Mouse (Mus musculus) NIH3T3 (cell line): ENCODE measurements around the gene Kiz.

Source experiments
- DNase-seq: peaks from one replicate; pipeline ENCODE4 v3.0.0-alpha.2; 2012; ENCODE audit warnings: low read depth

Gene Kiz

DNA sequence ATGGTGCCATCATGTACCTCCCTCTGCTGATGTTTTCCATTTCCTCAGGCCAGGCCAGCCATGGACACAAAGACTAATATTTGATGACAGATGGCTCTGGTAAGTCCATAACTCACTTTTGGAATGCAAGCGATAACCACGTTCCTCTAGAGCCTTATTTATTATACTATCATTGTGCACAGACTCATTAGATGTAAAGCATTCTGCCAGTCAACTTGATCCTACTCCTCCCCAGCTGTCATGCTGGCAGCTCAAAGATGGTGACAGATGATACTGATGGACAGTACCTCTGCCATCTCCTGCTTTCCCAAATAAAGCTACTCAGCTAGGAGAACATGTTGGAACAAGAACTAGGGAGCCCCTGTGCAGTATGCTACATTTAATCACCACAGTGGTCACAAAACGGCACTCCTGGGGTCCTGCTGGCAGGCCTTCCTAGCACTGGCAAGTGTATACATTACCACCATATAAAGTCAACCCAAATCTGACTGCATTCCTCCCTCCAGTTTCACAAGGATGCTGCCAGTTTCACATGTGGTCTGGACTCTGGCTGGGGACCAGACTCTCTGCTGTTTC, 119.9 kb downstream of the Kiz start:
- DNase-seq, result peak; percentile 30

DNA sequence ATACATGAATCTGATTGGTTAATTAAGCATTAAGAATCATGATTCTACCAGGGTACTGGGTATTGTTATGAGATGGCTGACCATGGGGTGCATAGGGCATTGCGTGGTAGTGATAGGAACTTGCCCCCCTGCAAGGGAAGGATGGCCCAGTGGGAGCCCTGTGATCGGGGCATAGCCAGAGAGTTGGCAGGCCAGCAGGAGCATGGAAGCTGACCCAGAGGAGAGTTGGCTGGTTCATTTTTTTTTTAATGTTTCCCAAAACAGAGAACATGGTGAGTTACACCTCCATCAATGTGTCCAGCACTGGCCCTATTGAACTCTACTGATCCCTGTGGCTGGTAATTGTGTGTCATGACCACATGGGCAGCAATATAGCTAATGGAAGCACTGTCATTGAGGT, 127.1 kb downstream of the Kiz start:
- DNase-seq, result peak; percentile 52

DNA sequence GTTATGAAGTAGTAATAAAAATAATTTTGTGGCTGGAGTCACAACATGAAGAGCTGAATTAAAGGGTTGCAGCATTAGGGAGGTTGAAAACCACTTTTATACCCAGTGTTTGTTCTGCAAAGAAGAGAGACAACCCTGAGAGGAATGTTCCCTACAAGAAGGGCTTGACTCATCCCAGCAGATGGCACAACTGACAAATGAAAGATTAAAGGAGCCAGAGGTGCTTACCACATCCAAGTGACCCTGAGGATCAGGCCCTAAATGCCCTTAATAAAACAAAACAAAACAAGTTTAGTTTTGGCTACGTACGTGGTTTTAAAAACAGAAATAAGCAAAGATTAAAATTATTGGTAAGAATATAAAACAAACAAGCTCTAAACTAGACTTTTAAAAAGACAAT, 129.2 kb downstream of the Kiz start:
- DNase-seq, result no peak

DNA sequence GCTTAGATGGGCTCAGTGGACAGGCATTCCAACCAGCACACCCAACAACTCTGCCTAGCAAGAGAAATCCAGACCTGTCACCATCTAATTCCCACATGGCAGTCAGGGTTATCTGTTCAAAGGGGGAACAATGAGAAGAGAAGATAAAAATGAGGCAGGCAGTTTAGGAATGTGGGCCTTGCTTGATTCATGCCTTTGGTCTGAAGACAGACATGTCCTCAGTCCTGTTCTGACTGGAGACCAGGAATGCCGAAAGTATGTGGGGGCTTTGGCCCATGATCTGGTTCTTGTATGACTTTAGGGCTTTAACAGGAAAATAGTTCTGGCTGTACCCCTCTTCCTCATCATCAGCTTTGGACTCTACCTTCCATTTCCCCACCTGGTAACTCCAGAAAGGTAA, 130.1 kb downstream of the Kiz start:
- DNase-seq, result no peak

DNA sequence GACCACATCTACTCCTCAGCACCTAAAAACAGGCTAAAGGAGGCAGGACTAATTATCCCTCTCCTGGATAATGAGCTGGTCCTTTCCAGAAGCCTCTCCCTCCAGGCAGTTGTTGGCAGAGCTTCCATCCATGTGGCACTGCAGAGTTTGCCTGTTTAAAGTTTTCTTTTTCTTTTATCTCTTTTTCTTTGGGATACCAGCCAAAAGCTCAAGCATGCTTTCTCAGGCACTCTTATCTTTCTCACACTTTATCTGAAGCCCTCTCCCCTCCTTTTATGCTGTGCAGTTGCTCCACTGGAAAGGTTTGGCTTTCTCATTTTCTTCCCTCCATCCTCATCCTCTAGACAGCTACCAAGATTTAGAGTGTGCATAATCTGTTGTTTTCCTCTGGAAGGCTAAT, 130.8 kb downstream of the Kiz start:
- DNase-seq, result no peak

DNA sequence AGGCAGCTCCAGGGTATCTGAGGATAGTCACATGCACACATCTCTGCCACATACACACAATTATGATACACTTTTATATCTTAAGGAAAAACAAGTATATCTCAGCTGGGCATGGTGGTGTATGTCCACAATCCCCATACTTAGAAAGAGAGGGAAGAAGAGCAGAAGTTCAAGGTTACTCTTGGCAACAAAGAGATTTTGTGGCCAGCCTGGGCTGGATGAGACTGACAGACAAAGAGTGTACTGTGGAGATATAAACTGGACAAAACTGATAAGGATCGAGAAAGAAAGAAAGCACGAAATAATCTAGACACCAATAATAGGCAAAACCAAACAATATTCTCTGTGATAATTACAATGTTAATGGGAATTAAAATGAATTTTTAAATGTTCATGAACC, 151.6 kb downstream of the Kiz start:
- no peak for DNase-seq

DNA sequence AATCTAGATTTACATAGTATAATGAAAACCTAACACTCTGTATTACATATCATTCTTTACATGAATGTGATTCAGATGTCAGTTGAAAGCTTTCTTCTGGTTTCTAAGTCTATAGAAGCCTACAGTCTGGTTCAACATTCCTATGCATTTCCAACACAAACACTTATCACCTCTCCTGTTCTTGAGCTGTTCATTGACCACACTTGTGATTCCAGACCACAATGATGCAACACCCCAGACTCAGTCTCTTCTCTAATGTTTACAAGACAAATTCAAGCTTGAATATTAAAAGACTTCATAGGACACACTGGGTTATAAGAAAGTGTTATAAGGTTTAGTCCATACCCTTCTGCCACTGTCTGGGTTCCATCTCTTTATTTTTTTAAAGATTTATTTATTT, 153.4 kb downstream of the Kiz start:
- no peak for DNase-seq

DNA sequence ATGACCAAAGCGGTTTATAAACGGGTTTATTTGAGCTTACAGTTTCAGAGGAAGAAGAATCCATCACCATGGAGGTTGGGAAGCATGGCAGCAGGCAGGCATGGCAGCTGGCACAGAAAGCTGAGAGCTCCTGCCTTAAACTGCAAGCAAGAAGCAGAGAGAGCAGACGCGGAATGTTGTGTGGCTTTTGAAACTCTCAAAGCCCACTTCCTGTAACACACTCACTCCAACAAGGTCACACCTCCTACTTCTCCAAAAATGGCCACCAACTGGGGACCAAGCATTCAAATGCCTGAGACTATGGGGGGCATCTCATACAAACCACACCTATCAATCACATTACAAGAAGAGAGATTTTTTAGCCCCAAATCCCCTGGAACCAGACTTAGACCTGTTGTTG, 154.5 kb downstream of the Kiz start:
- DNase-seq, result no peak

DNA sequence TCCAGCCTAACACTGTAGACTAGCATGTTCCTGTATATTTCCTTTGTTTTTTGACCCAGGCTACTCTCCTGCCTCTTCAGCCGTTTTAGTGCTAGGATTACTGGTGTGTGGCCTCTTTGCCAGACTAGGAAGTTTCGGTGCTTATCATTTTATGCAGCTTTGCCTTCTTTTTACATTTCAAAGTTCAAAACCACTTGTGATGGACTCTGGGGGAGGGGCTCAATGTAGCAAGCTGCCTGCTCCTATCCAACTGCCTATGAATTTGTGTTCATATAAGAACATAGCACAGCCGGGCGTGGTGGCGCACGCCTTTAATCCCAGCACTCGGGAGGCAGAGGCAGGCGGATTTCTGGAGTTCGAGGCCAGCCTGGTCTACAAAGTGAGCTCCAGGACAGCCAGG, 155.3 kb downstream of the Kiz start:
- no peak for DNase-seq

DNA sequence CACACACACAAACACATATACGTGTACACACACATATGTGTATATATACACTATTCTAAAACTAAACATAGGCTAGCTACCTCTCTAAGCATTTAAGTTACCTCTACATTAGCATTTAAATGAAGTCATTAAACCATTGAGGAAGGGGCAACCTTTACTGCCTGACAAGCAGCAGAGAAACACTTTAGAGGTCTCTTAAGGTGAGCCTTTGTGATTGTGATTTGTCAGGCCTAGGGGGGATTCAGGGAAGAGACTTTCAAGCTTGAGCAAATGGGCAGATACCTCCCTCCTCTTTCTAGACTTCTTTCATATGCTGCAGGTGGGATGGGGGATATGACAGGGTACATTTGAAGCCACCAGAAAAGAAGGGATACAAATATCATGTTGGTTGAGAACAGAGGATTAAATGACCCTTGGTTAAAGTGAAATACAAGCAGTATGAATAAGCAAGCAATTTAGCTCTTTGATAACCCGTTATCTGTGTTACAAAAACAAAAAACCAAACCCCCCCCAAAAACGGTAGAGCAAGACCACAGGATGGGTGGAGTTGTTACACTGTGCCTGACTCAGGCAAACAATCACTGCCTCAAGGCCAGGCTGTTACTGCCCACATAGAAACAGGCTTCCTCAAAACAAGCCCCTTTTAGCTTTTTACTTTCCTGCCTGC, 155.9 kb downstream of the Kiz start:
- DNase-seq, result peak; percentile 53

DNA sequence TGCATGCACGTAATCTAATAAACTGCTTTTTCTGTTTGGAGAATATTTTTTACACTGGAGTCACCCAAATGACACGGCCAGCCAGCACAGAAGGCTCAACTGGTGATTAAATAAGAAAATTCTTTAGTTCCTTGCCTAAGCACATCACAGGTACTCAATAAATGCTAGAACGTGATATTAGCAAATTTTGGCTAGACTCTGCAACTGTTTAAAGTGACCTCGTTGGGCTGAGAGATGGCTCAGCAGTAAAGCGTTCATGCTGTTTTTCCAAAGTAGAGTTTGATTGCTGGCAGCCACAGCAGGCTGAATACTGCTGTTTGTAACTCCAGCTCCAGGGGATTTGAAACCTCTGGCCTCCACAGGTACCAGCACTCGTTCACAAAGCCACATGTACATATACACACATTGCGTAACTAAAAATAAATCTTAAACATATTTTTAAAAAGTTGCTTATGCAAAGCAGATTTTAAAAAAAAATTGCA, 156.5 kb downstream of the Kiz start:
- DNase-seq, result no peak

DNA sequence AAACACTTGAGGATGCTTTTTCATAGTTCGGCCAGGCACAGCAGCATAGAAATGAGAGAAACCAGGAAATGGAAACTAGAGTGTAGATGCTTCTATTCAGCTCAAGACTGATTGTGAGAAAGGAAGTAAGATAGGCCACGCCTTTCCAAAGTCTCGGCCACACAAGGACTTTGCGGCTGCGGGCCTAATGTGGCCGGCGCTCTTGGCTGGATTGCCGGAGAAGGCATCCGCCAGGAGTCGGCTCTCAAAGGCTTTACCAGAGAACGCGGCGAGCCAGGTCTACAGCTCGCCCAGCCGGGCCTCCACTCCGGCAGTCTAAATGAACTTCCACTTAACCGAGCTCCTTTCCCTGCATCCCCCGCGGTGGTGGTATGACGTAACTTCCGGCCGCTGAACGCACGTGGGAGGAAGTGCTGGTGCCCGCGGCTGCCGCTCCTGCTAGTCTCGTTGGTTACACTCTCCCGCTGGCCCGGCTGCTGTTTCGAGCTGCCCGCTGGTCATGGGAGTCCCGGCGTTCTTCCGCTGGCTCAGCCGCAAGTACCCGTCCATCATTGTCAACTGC, 157.0 kb downstream of the Kiz start, which contains the start of gene Xrn2:
Gene Xrn2, plus strand, starts transcription at position 374 of the 562 bp plus-strand sequence.
- peak; percentile 96 for DNase-seq

DNA sequence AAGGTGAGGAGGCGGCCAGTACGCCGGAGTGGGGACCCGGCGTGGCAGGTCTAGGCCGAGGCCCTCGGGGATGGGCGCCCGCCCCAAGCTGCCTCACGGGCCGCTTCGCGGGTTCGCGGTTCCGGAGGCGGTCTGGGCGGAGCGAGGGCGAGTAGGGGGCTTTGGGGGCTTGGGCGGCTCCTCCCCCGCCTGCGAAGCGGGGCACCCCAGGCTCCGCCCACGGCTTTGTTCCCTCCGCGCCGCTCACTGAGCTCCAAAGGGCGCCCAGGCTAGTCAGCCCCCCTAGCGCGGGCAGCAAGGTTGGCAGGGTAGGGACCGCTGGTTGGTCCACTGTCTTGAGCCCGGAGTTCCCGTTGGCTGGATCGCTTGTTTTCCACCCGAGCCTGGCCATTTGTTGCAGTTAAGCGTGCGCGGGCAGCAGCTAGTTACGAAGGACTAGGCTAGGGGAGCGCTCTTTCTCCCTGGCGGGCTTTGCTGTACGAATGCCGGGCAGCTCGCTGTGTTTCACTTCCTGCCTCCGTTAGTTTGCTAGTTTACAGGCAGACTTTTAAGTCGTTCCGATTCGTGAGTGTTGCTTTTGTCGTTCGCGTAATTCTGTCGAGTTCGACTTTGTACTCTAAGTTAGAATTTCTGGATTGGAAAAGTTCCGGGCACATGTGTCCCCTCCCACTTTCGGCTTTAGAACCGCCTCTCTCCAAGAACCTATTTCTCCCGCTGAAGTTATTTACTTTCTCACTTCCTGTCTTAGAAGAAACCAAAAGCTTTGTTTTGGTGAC, 157.7 kb downstream of the Kiz start:
- peak; percentile 76 for DNase-seq

DNA sequence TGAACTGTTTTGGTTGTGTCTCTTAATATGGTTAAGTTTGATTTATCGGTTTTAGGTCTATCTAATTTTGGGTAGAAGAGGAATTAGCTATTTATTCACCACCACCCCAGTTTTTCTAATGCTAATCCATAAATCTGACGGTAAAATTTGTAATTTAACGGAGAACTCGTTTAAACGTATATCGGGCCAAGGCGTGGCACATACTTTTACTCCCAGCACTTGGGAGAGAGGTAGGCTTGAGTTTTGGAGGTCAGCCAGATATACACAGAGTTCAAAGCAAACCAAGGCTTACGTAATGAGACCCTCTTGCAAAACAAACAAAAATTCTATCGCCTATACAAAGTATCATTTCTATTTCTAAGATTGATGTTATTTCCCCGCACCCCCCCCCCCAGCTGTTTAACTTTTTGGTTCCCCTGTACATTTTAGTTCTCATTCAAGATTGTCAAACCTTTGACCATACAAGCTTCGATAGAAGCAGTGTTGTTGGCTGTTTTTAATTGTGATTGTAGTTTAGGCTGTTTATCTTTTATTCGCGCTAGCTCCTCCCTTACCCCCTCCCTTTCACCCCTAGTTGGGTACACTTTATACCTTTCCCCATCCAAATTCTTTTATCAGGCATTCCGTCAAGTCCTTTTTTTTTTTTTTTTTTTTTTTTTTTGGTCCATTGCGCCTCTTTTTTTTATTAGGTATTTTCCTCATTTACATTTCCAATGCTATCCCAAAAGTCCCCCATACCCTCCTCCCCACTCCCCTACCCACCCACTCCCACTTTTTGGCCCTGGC, 158.6 kb downstream of the Kiz start:
- DNase-seq, result peak; percentile 26
